Mouse (Mus musculus) heart, embryonic 10.5 days (tissue): ENCODE measurements around the gene Hist1h4f. TPM values are rescaled to one million over a fixed set of nuclear protein-coding genes. Genes with fewer than 3 reads are reported as not detected.

Source experiments
- DNase-seq: peaks from one replicate; pipeline ENCODE4 v3.0.0-alpha.2; 2017; ENCODE audit warnings: low spot score
- H3K27ac ChIP-seq: fragments of 300-500 bp; sonication (generic); 2 replicates; pipeline ENCODE4 v1.5.1; 2016; ENCODE audit warnings: mild to moderate bottlenecking
- H3K27me3 ChIP-seq: fragments of 300-500 bp; sonication (generic); 2 replicates; pipeline ENCODE4 v1.6.1; 2016; ENCODE audit warnings: mild to moderate bottlenecking; ENCODE audit not compliant: poor library complexity, insufficient read depth, severe bottlenecking
- H3K36me3 ChIP-seq: fragments of 300-500 bp; sonication (generic); 2 replicates; pipeline ENCODE4 v1.6.1; 2016; ENCODE audit warnings: mild to moderate bottlenecking, moderate library complexity
- H3K4me1 ChIP-seq: fragments of 300-500 bp; sonication (generic); 2 replicates; pipeline ENCODE4 v1.6.1; 2016; ENCODE audit warnings: mild to moderate bottlenecking
- H3K4me3 ChIP-seq: fragments of 300-500 bp; sonication (generic); 2 replicates; pipeline ENCODE4 v1.5.1; 2016; ENCODE audit warnings: mild to moderate bottlenecking, moderate library complexity
- H3K9me3 ChIP-seq: fragments of 300-500 bp; sonication (generic); 2 replicates; pipeline ENCODE4 v1.6.1; 2016; ENCODE audit warnings: mild to moderate bottlenecking, moderate library complexity
- WGBS: fragments of 180-500 bp; shearing (Covaris S2); methylation state at CpG from one replicate; pipeline ENCODE4 v1.1.7; 2016; 5-methylcytosine and 5-hydroxymethylcytosine counted together
- polyA plus RNA-seq: library from polyadenylated mRNA; unstranded; fragments of >200 nt; fragmentation: Nextera tagmentation; extraction: Ambion mirVana; gene quantifications from 2 replicates; pipeline ENCODE4 v1.2.1, GENCODE M21; 2016

Hist1h4f gene
- polyA plus RNA-seq, 1 experiment from 2014 or later: 0.51 TPM

GRCm38 (mm10) chr13:23516822-23517602 is 34.4 kb downstream of the Hist1h4f start:
- Histone ChIP-seq H3K4me1 (no peaks in the 10 kb centered on the region), H3K9me3 (no peaks in the 10 kb centered on the region), H3K4me3 (peak overlapping the region; percentile 63), H3K27me3 (no peaks in the 10 kb centered on the region), H3K27ac (no peak overlapping the region), H3K36me3 (no peaks in the 10 kb centered on the region)
- no peak for DNase-seq
- under 1% methylated on average over 19 of the region's 19 CpGs for WGBS

DNA sequence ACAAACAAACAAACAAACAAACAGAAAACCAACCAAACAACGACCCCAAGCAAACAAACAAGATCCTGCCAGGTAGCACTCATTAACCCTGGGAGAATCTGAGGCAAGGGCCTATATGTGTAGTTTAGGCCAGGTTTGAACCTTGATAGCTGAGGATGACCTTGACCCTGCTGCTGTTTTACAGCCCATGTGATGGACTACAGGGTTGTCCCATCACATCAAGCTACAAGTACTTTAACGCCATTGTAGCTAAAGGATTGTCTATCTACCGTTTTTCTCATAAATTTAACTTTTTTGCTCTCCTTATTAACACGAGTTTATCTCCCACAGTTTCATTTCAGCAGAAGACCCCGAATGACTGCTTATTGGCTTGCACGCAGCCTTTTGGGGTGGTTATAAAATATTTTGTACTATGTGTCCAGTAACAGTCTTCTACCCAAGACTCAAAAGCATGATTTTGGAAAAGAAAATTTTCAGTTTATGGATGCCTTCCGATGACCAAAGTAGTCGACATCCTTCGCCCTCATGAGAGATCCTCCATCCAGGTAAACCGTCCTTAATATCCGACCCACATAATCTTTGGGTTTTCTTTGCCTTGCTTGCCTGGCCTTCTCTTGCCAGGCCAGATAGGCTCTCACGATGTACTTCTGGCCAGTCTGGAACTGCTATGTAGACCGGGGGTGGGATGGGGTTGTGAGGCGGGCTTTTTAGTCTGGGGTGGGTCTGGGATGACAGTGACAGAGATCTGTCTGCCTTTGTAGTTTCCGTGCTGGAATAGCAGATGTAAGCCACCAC is 35.4 kb downstream of the Hist1h4f start:
- Histone ChIP-seq H3K9me3 (no peaks in the 10 kb centered on the region), H3K4me3 (peak overlapping the region; percentile 63), H3K4me1 (no peaks in the 10 kb centered on the region), H3K27me3 (no peaks in the 10 kb centered on the region), H3K27ac (no peak overlapping the region), H3K36me3 (no peaks in the 10 kb centered on the region)
- WGBS: 49% methylated on average over 15 of the region's 15 CpGs
- DNase-seq: no peak

- no peak overlapping the region for H3K4me3 ChIP-seq
- no peak for DNase-seq
- 77% methylated on average over 5 of the region's 5 CpGs for WGBS
These were observed 36.2 kb downstream of the Hist1h4f start for GRCm38 (mm10) chr13:23515281-23515680.

DNA sequence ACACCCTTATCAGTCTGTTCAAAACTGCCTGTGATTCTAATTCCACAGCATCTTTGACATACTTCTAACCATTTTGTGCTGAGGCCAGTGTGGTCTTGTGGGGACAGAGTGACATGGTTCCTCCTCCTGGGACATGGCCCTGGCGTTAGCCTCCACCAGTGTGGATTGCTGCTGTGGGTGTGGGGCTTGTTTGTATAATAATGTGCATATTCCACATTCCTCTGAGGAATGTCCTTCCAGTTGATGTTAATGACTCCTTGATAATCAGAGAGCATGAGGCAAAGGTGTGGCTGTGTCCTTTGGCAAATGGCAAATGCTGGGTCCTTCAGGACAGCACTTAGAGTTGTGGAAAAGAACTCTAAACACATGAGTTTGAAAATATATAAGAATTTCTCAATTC is 37.9 kb downstream of the Hist1h4f start:
- Histone ChIP-seq H3K27ac (no peak overlapping the region), H3K4me3 (no peak overlapping the region), H3K27me3 (no peaks in the 10 kb centered on the region), H3K4me1 (peaks cover 10% of the 10 kb centered on the region), H3K9me3 (no peaks in the 10 kb centered on the region), H3K36me3 (no peaks in the 10 kb centered on the region)
- no peak for DNase-seq
- WGBS: 97% methylated on average over 1 of the region's 1 CpGs

More at GRCm38 (mm10) chr13:23515281-23515680, 36.2 kb downstream of the Hist1h4f start:
- Histone ChIP-seq H3K27ac (no peak overlapping the region), H3K36me3 (no peaks in the 10 kb centered on the region), H3K9me3 (no peaks in the 10 kb centered on the region), H3K27me3 (no peaks in the 10 kb centered on the region), H3K4me1 (peaks cover 6% of the 10 kb centered on the region)

DNA sequence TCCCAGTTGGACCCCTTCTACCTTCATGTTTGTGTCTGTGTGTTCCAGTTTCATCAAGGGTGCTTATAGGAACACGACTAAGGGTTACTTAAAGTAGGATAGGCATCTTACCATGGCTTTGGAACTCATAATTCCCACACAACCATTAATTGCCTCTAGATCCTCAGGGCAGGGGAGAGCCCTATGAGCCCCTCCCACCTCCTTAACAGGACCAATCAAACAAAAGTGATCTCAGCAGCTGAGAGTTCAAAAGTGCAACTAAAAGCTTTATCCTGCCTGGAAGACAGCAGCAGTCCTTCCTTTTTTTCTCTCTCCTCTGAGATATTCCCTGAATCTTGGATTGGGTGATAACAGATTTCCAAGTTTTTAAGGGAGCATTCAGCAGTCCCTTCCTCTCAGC is 41.3 kb downstream of the Hist1h4f start:
- Histone ChIP-seq H3K4me1 (peaks cover 26% of the 10 kb centered on the region), H3K9me3 (no peaks in the 10 kb centered on the region), H3K36me3 (no peaks in the 10 kb centered on the region), H3K4me3 (no peak overlapping the region), H3K27ac (no peak overlapping the region), H3K27me3 (no peaks in the 10 kb centered on the region)
- DNase-seq: no peak
- WGBS: 31% methylated on average over 1 of the region's 1 CpGs

DNA sequence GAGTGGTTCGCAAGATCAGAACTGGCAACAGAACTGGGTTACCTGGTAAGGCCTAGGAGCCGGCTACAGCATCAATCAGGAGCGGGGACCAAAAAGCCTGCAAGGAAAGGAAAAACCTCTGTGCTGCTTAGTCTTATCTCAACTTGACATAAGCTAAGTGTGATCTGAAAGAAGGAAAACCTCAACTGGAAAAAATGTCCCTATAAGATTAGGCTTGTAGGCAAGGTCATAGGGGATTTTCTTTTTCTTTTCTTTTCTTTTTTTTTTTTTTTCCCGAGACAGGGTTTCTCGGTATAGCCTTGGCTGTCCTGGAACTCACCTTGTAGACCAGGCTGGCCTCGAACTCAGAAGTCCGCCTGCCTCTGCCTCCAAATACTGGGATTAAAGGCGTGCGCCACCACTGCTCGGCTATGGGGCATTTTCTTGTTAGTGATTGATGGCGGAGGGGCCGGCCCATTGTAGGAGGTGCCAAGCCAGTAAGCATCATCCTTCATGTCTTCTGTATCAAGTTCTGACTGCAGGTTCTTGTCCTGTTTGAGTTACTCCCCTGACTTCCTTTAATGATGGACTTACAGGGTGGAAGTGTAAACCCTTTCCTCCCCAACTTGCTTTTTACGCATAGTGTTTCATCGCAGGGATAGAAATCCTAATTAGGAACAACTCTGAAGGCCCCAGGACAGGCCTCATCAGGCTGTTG is 44.5 kb downstream of the Hist1h4f start:
- WGBS: 10% methylated on average over 14 of the region's 14 CpGs
- Histone ChIP-seq H3K4me1 (peaks cover 38% of the 10 kb centered on the region), H3K4me3 (peak overlapping the region; percentile 64), H3K27me3 (no peaks in the 10 kb centered on the region), H3K36me3 (no peaks in the 10 kb centered on the region), H3K27ac (peak overlapping the region; percentile 62), H3K9me3 (no peaks in the 10 kb centered on the region)
- DNase-seq: peak; percentile 92

DNA sequence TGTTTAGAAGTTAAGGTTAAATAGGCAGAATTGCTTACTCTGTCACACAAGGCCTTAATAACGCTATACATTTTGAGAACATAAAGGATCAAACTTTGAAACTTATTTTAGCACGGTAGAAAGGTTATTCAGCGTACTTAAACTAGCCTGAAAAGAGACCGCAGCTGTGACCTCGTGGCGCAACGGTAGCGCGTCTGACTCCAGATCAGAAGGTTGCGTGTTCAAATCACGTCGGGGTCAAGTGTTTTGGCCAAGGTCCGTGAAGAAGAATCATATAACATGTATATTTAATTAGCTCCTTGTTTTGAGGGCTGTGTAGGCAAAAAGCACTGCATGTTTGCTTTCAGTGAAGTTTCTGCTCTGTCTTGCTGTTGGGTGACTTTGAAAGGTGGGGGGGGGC is 45.1 kb downstream of the Hist1h4f start:
- H3K27me3 ChIP-seq: no peaks in the 10 kb centered on the region
- H3K27ac ChIP-seq: peak overlapping the region; percentile 76; the same call in 1 of the 2 replicates
- under 1% methylated on average over 13 of the region's 13 CpGs for WGBS
- no peaks in the 10 kb centered on the region for H3K9me3 ChIP-seq
- peak; percentile 85 for DNase-seq
- H3K4me3 ChIP-seq: peak overlapping the region; percentile 64
- peaks cover 38% of the 10 kb centered on the region for H3K4me1 ChIP-seq
- H3K36me3 ChIP-seq: no peaks in the 10 kb centered on the region

- peaks cover 38% of the 10 kb centered on the region for H3K4me1 ChIP-seq
- H3K9me3 ChIP-seq: no peaks in the 10 kb centered on the region
- peak; percentile 86 for DNase-seq
- peak overlapping the region; percentile 76 for H3K27ac ChIP-seq
- no peaks in the 10 kb centered on the region for H3K27me3 ChIP-seq
- no peaks in the 10 kb centered on the region for H3K36me3 ChIP-seq
- H3K4me3 ChIP-seq: peak overlapping the region; percentile 64
- WGBS: 3% methylated on average over 14 of the region's 14 CpGs
These were observed 45.6 kb downstream of the Hist1h4f start for GRCm38 (mm10) chr13:23505662-23506345.

GRCm38 (mm10) chr13:23503797-23504196 is 47.7 kb downstream of the Hist1h4f start:
- Histone ChIP-seq H3K36me3 (no peaks in the 10 kb centered on the region), H3K4me3 (peak overlapping the region; percentile 40)
- under 1% methylated on average over 9 of the region's 9 CpGs for WGBS

DNA sequence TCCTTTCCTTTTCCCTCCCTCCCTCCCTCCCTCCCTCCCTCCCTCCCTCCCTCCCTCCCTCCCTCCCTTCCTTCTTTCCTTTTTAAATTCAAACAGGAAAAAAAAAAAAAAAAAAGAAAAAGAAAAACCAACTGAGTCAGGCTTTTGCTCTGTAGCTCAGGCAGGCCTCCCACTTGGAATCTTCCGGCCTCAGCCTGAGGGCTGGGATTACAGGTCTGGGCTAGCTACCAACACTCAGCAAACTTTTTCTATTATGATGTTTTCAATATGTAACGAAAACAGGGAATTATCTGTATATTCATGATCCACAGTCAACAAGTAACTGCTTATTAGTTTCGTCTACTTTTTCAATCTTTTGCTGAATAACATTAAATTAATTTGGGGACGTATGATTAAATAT is 48.5 kb downstream of the Hist1h4f start:
- Histone ChIP-seq H3K9me3 (no peaks in the 10 kb centered on the region), H3K27ac (no peak overlapping the region), H3K27me3 (no peaks in the 10 kb centered on the region), H3K4me3 (no peak overlapping the region), H3K4me1 (peaks cover 28% of the 10 kb centered on the region), H3K36me3 (no peaks in the 10 kb centered on the region)
- DNase-seq: no peak
- WGBS: 43% methylated on average over 4 of the region's 4 CpGs

More at GRCm38 (mm10) chr13:23503797-23504196, 47.7 kb downstream of the Hist1h4f start:
- no peak for DNase-seq
- H3K9me3 ChIP-seq: no peaks in the 10 kb centered on the region
- no peak overlapping the region for H3K27ac ChIP-seq
- H3K4me1 ChIP-seq: peaks cover 28% of the 10 kb centered on the region
- no peaks in the 10 kb centered on the region for H3K27me3 ChIP-seq

DNA sequence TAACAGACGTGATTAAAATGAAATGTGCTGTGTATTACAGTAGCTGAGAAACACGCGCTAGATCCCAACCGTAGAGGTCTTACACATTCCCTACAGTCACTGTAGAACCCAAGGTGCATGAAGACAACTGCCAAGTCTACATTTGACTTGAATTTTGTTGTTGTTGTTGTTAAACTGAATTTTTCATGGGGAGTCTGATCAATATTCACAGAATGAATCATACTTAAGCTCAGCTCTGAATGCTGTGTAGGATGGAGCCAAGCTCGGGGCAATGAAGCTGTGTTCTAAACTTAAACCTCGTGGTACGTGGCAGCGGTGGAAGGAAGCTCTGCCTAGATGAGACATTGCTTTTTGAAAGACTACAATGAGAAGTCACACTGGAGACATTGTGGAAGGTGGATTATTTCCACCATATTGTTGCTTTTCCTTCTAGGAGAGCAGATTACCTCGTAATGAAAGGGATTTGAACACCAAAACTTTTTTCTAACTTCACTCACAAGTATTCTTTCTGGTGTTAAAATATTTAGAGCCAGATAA is 49.3 kb downstream of the Hist1h4f start:
- Histone ChIP-seq H3K27me3 (no peaks in the 10 kb centered on the region), H3K4me3 (peak overlapping the region; percentile 55), H3K9me3 (no peaks in the 10 kb centered on the region), H3K27ac (no peak overlapping the region), H3K4me1 (peaks cover 24% of the 10 kb centered on the region), H3K36me3 (no peaks in the 10 kb centered on the region)
- no peak for DNase-seq
- 28% methylated on average over 9 of the region's 9 CpGs for WGBS

DNA sequence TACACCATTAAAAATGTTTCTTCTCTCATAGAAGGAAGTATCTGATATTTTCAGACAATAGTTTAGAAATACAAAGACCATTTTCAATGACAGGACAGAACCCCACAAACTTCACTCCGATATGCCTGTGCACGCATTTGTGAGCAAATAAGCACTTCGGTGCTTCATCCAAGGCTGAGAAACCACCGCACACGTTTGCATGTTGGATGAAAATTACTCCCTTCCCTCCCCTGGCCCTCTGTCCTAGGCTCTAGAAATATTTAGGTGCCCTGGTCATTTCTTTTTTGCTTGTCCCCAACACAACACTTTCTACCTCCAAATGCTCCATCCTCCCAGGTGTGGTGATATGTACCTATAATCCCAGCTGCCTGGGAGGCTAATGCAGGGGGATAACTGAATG is 49.9 kb downstream of the Hist1h4f start:
- peaks cover 27% of the 10 kb centered on the region for H3K4me1 ChIP-seq
- WGBS: 15% methylated on average over 5 of the region's 5 CpGs
- H3K9me3 ChIP-seq: no peaks in the 10 kb centered on the region
- no peaks in the 10 kb centered on the region for H3K27me3 ChIP-seq
- DNase-seq: no peak
- peak overlapping the region; percentile 55 for H3K4me3 ChIP-seq
- no peaks in the 10 kb centered on the region for H3K36me3 ChIP-seq
- no peak overlapping the region for H3K27ac ChIP-seq
